Mouse (Mus musculus) hematopoietic stem cell, adult 5-6 weeks (primary cell): ENCODE measurements around the gene 1700017B05Rik. TPM values are rescaled to one million over a fixed set of nuclear protein-coding genes. Genes with fewer than 3 reads are reported as not detected.
A peak's percentile ranks its signal among the peaks of the same experiment; 100 is the strongest.
"Not testable (repeated sequence)": the region's sequence is repeated elsewhere in the genome, so short reads cannot be mapped to it uniquely, and the experiment has no call there.

ENCODE experiments used
- ATAC-seq, 2 experiments: fragments of 125-278 bp in 1 of 2; replicated peaks in 1 of 2; 2 replicates each; pipeline ENCODE4 v1.8.0; 2016 to 2017; ENCODE audit warnings: inconsistent platforms in 2 of 2, mild to moderate bottlenecking in 2 of 2, moderate number of reproducible peaks in 2 of 2, low read depth in 1 of 2, moderate TSS enrichment in 1 of 2; ENCODE audit not compliant: low FRiP score in 2 of 2, poor library complexity in 2 of 2, severe bottlenecking in 2 of 2, insufficient read depth in 1 of 2, low TSS enrichment in 1 of 2
- total RNA-seq: library from RNA; stranded (forward); fragments of 172-1452, 232-1000 nt; gene quantifications from 2 replicates; pipeline ENCODE4 v1.2.3, GENCODE M21; 2017

Gene 1700017B05Rik
- 26.4 and 32.4 TPM in 2 replicates for total RNA-seq

DNA sequence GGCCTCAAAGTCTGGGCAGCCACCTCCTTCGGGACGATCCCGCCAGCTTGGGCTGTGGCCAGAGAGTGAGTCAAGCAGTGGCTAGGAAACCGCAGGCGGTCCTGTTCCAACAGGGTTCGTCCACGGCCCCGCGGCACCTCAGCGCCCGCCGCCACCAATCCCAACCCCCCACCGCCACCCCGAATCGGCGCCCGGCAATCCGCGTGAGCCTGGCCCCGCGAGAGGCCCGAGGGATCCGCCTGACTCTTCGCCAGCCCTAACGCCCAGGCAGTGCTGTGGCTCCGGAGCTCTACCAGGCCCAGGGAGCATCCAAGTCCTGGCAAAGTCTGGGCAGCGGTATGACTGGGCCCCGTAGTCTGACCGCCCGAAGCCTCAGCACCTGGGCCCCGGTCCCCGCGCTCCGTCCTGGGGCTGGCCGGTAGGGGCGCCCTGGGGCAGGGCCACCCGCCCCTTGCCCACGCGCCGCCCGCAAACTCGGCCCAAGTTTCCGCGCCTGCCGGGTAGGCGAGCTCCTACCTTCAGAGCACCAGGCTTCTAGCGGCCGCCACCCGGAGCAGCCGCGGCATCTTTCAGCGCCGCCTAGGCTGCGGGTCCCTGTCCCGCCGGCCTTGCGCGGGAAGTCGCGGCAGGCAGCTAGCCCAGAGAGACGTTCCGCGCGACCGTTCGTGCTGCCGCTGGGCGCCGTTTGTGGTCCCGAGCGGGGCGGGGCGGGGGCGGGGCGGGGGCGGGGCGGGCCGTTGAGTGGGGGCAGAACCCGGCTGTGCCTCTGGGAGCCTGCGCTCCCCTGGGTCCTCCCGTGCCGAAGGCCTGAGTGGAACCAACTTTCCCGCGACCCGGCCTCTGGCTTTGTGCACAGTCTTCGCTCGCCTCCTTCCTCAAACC, at the start of gene 1700017B05Rik:
Gene 1700017B05Rik, minus strand, starts transcription at position 700 of the 882 bp plus-strand sequence.
- ATAC-seq = peak; percentile 9 to 37; a peak in 3 of 4 replicates

- no peak for ATAC-seq
Observed at GRCm38 (mm10) chr9:57310895-57311294, 48.5 kb upstream of the 1700017B05Rik start.

GRCm38 (mm10) chr9:57309353-57309752, 46.9 kb upstream of the 1700017B05Rik start:
- ATAC-seq = no peak

- ATAC-seq = no peak
Observed at GRCm38 (mm10) chr9:57307456-57307855, 45.0 kb upstream of the 1700017B05Rik start.

GRCm38 (mm10) chr9:57304716-57305115, 42.3 kb upstream of the 1700017B05Rik start:
- ATAC-seq = not testable (repeated sequence)

DNA sequence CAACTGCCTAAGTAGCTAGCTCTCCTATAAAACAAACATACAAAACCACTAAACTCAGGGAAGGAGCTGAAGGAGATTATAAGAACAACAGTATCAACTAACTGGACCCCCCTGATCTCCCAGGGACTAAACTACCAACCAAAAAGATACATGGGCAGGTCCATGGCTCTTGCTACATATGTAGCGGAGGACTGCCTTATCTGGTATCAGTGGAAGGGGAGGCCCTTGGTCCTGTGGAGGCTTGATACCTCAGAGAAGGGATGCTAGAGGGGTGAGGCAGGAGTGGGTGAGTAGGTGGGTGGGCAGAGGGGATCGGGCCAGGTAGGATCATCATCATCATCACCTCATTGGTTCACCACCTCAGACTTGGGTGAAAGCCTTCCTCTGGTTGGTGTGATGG, 41.8 kb upstream of the 1700017B05Rik start:
- ATAC-seq = no peak

- no peak for ATAC-seq
Observed at GRCm38 (mm10) chr9:57303356-57303755, 40.9 kb upstream of the 1700017B05Rik start.

DNA sequence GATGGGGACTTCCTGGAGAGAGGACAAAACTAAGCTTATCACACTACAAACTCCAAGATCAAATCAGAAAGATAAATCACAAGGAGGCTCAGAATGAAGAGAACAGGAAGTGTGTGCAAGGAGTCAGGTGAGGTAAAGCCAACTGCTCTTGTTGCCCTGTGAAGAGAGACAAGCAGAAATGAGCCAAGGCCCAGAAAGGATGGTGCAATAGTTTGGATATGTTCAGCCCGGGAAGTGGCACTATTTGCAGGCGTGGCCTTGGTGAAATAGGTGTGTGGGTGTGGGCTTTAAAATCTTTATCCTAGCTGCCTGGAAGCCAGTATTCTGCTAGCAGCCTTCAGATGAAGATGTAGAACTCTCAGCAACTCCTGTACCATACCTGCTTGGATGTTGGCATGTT, 38.4 kb upstream of the 1700017B05Rik start:
- ATAC-seq = peak in 1 of 2 experiments; percentile 46; a peak in 1 of 4 replicates

- peak; percentile 48 to 51; a peak in 1 of 4 replicates for ATAC-seq
Observed at GRCm38 (mm10) chr9:57299790-57300477, 37.5 kb upstream of the 1700017B05Rik start.

DNA sequence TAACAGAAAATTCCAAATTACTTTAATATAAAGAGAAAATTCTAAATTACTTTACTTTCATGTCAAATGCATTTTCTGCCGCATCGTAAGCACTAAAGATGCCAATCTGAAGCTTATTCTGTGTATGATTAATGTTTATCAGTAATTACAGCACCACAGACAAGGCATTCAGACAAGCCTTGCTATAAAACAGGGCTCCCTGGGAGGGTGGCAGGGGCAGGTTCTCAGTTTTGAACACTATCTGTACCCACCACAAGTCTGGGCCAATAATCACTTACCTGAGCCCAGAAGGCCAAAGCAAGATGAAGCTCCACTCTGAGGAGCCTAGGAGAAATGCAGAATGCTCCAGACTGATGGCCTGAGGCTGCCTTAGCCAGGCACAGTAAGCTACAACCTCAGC, 35.5 kb upstream of the 1700017B05Rik start:
- ATAC-seq = no peak

GRCm38 (mm10) chr9:57296277-57296676, 33.9 kb upstream of the 1700017B05Rik start:
- ATAC-seq = no peak

DNA sequence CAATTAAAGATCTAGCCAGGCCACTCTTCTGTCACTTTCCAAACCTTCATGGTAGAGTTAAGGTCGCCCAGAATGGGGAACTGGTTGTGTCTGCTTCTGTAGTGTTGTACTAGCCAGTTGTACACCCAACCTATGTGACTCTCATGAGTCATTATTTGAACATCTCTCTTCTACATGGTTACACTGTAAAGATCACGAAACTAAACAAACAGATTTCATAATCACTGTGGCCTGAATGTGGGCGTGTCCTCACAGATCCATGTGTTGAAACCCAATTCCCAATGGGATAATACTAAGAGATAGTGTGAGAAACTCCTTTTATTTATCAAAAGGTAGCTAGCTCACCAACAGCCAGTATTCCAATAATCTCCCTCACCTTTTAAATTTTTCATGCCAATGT, 33.3 kb upstream of the 1700017B05Rik start:
- no peak for ATAC-seq

- no peak for ATAC-seq
Observed at GRCm38 (mm10) chr9:57294905-57295304, 32.5 kb upstream of the 1700017B05Rik start.

GRCm38 (mm10) chr9:57287183-57287582, 24.8 kb upstream of the 1700017B05Rik start:
- ATAC-seq = no peak

- no peak for ATAC-seq
Observed at GRCm38 (mm10) chr9:57283311-57283710, 20.9 kb upstream of the 1700017B05Rik start.

DNA sequence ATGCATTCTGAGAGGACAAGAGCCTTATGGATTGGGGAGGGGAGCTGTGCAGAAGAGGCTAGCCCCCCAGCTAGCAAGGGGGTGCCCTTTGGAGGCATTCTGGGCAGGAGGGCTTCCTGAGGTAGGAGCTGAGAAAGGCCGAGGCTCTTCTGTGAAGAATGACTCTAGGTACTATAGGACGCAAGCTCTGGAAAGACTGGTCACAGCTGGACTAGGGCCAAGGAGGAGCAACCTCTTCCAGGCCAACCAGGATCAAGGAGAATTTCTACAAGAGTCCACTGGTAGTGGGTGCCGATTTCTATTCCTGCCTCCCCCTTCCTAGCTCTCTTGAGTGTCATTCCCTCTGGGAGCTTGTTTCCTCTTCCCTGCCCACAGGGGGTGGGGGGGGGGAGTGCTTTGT, 20.3 kb upstream of the 1700017B05Rik start:
- ATAC-seq = no peak

DNA sequence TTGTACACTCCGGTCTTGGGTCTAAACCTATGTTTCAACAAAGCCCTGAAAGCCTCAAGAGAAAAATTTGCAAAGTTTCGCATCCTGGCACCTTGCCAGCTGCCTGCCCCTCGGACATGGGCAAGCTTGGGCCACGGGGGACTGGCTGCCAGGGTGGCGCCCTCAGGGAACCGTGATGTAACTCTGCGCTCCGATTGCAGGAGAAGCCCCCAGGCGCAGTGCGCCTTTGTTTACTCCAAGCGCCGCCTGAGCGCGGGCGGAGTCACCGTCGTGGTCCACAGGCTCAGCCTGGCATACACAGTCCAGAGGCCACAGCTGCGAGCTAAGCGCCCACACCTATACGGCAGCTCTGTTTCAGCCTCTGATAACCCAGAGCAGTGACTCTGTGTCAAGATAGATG, 19.1 kb upstream of the 1700017B05Rik start:
- ATAC-seq = no peak

DNA sequence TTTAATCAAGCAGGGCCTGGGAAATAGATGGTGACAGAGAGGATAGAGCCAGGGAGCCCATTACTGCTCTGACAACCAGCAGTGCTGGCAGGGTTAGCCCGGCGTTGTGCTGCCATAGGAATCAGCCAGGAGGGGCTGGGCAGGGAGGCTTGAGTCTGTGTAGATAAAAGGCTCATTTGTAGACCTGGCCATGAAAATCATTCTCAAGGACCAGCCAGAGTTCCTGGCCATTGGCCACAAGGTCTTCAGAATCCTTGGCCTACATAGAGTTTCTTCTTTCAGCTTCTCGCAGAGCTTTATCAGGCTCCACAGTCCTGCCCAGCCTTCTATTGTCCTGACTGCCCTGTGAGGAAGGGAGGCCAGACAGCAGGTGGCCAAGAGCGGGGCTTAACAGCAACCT, 17.0 kb upstream of the 1700017B05Rik start:
- no peak for ATAC-seq
